Mouse (Mus musculus) urinary bladder, postnatal 25 days (tissue): Measurements from ENCODE around the gene Pgap3.

Experiments
- DNase-seq: peaks from one replicate; pipeline ENCODE4 v3.0.0; 2022; ENCODE audit warnings: low spot score

The Pgap3 gene

DNA sequence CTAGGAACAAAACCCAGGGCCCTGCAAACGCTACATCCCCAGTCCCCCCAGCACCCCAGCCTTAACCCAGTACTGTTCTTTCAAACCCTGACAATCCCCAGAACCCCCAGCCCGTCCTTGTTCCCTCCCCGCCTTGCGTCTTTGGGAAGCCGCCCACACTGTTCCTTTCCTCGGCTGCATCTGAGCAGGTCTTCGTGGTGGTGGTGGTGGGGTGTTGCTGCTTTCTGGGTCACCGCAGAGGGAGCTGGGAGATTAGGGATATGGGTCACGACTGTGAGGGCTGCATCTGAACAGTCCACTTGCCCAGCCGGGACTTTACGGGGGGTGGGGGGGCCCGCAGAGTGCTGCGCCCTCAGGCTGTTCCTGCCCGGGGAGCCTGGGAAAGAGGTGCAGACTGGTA, 45.8 kb downstream of the Pgap3 start:
- no peak for DNase-seq

DNA sequence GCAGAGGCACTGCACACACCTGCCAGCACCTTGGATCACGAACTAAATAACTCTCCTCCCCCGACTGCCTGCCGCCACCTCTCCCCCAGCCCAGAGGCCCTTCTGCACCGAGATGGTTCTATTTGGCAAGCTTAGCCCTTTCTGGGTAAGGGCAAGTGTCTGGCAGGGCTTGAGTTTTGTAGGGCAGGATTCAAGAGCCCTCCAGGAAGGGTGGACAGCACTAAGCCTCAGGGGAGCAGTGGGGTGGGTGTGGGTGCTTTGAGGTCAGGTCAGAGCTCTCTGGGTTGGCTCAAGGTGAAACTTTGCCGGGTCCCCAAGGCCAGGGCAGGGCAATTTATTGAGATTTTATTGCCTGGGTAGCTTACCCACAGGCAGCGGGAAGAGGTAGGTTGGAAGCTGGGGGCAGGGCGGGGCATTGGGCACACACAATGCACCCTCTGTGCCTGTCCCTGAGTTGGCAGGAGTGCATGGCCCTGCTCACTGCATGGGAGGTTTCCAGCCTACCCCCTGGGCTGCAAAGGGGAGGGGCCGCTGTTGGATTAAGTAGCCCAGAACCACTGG, 46.6 kb downstream of the Pgap3 start:
- DNase-seq, result no peak

DNA sequence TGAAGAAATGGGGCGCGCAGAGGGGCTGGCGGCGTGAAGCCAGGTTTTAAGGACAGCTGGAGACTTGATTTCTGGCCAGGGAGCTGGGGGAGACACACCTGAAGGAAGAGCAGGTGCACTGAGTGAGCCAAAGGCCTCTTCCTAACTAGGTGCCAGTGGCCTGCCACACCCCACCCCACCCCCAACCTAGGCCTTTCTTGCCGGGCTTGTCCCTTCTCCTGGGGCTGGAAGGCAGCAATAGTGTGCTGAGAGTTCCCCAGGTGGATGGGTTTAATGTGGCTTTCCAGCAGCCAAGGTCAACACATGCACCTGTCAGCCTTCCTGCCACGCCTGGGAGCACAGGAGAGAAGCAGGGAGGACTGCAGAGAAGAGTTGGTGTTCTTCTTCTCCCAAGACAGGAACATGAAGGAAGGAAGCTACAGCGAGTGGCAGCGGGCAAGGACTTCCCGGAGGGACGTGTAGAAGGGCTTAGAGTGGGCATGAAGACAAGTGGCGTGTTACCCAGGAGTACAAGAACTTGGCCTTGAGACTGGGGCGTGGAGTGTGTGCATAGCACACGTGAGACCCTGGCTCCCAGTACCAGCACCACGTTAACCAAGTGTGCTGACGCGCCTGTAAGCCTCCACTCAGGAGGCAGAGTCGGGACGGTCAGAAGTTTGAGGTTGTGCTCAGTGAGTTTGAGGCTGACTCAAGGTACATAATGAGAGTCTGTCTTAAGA, 47.9 kb downstream of the Pgap3 start:
- DNase-seq, result no peak

DNA sequence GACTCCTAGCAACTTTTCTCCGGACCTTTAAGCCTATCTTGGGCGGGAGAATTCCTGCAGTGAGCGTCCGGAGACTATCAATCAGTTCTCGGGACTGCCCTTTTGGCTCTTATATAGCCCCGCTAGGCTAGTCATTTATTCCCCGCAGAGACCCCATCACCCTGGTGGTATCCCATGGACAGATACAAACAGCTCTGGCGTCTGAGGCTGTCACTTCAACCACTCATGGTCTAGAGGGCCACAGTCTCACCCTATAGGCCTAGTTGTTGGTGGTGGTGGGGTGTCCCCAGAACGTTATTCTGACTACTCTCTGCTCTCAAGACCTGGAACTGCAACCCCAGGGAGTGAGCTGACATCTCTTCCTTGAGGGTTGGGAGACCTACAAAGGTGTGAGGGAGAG, 51.0 kb downstream of the Pgap3 start:
- no peak for DNase-seq

DNA sequence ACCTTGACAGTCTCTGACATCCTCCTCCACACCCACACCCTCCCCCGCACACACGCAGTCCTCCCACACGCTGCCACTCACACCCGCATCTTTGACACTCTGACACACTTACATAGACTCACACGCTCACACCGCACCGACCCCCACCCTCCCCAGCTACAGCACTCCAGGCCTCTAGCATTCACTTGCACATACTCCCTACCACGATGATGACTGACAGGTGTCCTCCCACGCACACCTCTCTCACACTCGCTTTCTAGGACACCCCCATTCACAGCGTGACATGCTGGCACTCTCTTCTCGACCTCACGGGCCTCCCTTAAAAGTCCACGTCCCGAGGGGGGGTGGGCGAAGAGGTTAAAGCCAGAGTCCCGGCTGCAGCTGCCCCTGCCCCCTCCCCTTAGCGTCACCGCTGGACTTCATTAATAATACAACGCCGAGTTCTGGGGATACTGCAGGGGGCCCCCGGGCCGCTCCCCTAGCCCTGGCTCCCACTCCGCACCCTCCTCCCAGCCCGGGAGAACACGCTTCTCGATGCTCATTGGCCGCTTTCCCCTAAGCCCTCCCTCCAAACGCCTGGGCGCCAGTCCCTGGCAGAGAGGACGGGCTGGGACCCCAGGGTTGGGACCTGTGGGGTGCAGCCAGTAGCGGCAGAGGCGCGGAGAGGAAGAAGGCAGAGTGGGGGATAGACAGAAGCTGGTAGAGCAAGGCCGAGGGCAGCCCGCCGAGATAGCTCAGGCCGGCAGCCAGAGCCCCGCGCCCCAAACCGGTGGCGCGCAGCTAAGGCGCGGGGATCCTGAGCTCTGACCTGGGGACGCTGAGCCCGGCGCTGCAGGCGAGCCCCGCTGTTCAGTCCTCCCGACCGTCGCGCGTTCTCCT, 52.0 kb downstream of the Pgap3 start, which contains the start of gene Ppp1r1b:
Ppp1r1b (plus strand) TSS at position 322 of the 879 bp plus-strand sequence.
- DNase-seq, result no peak

DNA sequence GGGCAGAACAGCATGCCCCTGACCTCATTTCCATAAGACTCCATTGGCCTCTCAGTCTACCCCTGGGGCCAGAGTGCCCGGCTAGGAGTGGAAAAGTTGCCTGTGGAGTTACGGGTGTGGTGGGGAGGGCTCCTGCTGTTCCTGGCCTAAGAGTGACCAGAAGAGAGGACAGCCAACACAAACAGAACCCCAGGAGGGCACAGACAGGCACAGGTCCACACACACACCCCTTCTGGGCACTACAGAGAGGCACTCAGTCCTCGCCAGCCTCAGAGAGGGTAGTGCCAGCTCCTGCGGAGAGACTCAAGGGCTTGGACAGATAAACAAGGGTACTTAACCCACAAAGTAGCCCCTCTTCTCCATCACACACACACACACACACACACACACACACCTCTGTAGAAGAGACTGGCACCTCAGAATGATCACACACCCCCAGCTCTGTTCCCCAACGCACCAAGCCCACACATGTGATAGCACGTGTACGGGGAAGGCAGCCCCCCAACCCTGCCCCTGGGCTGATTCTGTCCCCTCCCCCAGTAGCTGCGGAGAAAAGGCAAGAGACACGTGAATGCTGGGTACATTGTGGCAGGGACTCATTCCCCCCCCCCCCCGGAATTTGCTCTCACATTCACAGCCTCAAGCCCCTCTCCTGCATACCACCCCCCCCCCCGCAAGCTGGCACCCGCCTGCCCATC, 52.8 kb downstream of the Pgap3 start:
- DNase-seq, result no peak

DNA sequence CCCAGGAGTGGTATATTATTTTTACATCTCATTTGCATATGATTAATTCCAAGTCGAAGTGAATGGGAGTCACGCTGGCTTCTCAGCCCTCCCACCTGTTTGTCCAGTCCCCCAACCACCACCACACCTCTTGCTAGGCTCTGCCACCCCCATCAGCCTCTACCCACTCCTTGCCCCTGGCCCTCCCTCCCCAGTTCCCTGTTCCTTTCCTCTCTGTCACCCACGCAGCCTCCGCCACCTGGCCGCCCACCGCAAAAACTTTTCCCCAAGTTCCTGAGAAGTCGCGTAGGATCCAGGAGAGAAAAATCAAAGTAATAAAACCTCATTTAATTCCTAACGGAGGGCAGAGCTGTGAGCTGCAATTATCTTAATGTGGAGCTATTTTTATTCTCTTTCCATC, 54.1 kb downstream of the Pgap3 start:
- DNase-seq, result no peak

DNA sequence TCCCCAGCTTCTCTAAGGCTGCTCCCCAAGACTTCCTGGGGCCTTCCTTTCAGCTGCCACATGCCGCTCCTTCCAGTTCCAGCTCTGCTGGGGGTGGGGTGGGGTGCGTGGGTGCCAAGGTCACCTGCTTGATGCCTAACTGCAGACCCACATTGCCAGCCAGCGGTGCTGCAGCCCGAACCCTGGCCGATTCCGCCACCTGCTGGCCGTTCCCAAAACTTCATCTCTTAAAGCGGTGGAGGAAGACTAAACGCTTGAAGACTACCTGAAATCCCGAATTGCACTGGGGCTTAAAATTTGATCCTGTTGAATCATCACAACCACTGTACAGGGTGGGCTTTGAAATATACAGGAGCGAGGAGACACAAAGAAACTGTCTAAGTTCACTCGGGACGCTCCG, 55.0 kb downstream of the Pgap3 start:
- DNase-seq, result peak; percentile 74

DNA sequence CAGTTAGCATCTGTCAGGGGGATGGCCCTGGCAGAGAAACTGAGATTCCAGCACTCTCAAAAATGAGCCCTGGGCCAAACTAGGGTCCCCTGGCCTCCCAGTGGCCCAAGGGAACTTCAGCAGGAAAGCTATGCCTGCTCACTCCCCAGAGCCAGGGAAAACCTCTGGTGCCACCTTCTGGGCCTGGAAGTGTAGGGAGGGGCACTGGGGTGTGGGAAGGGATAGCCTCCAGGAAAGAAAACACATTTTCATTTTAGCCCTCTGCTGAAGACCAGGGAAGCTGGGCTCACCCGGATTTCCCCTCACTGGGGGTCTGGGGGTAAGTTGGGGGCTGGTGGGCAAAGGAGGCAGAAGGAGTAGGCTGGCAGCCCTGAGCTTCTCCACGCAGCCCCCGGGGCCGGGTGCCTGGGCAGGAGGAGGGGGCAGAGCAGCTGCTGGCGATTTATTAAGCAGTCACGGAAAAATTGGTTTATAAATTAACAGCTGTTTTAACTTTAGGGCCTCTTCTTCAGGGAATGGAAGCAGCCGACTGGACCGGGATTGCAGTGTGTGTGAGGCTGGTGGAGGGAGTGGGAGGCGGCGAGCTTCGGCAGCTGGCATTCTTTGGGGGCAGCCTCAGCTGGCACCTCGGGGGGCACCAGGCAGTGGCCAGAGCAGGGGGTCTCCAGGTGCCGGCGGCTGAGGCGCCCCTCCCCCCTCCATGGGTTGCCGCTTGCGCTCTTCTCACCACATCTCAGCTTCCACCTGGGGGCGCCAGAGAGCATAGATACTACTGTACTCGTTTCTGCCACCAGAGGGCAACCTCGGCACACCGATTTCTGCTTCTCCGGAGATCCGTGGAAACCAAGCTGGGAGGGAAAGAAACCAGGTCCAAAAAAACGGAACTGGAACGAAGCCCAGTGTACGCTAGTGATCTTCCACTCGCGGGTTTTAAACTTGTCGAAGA, 58.0 kb downstream of the Pgap3 start:
- peak; percentile 95 for DNase-seq

DNA sequence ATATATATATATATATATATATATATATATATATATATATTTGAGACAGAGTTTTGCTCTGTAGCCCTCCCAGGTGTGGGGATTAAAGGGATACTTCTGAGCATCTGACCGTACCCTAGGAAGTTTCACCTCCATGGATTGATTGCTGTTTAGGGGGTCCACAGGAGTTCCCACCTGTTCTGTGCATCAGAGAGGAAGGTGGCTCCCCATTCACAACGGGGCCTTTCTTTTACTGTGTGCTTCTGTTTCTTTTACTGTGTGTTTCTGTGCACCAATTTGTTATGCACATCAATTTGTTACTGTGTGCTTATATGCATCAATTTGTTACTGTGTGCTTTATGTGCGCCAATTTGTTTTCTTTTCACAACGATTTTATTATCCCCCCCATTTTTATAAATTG, 59.1 kb downstream of the Pgap3 start:
- DNase-seq, result no peak

DNA sequence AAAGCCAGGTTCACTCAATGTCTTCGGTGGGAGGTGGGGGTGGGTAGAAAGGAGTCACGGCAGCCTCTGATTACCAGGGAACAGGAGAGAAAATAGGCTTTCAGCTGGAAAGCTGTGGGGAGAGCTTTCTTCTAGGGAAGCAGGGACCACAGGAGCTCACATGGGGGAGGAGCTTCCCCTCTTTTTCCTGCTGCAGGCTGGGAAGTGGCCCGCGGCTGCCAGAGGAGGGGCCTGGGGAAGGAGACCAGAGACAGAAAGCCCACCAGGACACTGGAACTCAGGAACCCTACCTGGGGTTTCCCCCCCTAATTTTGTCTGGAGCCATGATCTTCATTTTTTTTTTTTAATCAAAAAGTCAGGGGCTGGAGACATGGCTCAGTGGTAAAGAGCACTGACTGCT, 59.7 kb downstream of the Pgap3 start:
- no peak for DNase-seq

DNA sequence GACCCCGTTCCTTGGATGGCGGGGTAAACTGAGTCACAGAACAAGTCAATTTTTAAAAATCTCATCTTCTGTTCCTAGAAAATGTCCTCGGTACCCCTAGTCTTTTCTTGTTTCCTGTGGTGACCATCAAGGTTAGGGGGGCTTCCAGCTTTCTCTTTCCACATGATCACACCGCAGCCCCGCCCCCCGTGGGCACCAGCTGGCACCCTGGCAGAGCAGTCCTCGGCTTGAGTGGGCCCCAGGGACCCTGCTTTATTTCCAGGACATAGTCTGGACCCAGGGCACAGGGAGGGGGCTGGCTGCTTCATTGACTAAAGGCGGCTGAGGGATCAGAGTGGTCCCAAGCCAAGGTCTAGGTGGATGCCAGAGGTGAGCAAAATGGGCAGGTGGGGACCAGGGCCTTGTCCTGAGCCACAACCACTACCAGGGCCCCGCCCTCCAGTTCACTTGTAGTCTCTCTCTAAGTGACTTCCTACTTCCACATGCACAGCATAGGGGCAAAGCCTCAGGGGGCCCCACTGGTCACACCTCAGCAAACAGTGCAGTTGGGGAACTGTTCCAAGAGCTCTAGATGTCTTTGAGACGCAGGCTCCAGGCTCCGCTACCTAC, 60.5 kb downstream of the Pgap3 start:
- no peak for DNase-seq

DNA sequence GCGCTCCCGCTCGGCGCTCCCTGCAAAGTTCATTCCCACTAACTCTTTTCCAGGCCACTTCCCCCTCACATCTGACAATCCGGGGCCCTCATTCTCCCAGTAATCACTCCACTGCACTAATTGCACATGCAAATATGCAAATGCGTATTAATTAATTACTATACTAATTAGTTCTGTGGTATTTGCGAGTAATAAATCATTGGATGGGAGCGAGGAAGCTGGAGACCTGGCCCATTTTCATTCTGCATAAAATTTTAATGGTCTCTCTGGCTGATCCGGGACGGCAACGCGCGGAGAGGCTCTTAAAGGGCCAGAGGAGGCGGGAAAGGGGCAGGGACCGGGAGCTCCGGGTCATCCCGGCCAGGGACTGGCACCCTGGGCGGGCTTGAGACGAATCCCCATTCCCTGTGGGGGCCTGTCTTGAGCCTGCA, 61.2 kb downstream of the Pgap3 start:
- DNase-seq, result no peak
